Mouse (Mus musculus): Measurements from ENCODE around the gene C1qc. TPM values are rescaled to one million over a fixed set of nuclear protein-coding genes. Genes with fewer than 3 reads are reported as not detected.

The C1qc gene
- polyA plus RNA-seq, 1 experiment from 2014 or later: 28.4 TPM

GRCm38 (mm10) chr4:136864751-136865470 is 28.0 kb downstream of the C1qc start:
- Histone ChIP-seq H3K27me3 (replicated peaks; ENCODE audit: control insufficient read depth, insufficient read depth, low read length) (no peaks in the 10 kb centered on the region), H3K9me3 (ENCODE audit: control insufficient read depth, low read length) (no peaks in the 10 kb centered on the region), H3K4me3 (ENCODE audit: low read length) (no peak overlapping the region), H3K27ac (ENCODE audit: low read length) (no peak overlapping the region), H3K4me2 (ENCODE audit: low read depth, low read length) (no peak overlapping the region), H3K9ac (ENCODE audit: low read depth, low read length) (no peak overlapping the region), H3K36me3 (ENCODE audit: control insufficient read depth, insufficient read depth, low read length) (no peaks in the 10 kb centered on the region), H3K4me1 (ENCODE audit: control insufficient read depth, insufficient read depth, low read length) (peaks cover 25% of the 10 kb centered on the region)
- WGBS: 15% methylated on average over 15 of the region's 15 CpGs
- no peak for ATAC-seq

- no peaks in the 10 kb centered on the region for H3K9me3 ChIP-seq (ENCODE audit: control insufficient read depth, low read length)
- no peaks in the 10 kb centered on the region for H3K27me3 ChIP-seq (replicated peaks; ENCODE audit: control insufficient read depth, insufficient read depth, low read length)
- ATAC-seq: no peak
- H3K4me2 ChIP-seq (ENCODE audit: low read depth, low read length): no peak overlapping the region
- H3K27ac ChIP-seq (ENCODE audit: low read length): no peak overlapping the region
- no peak overlapping the region for H3K4me3 ChIP-seq (ENCODE audit: low read length)
- H3K9ac ChIP-seq (ENCODE audit: low read depth, low read length): no peak overlapping the region
- peaks cover 25% of the 10 kb centered on the region for H3K4me1 ChIP-seq (ENCODE audit: control insufficient read depth, insufficient read depth, low read length)
- WGBS: 47% methylated on average over 9 of the region's 9 CpGs
- H3K36me3 ChIP-seq (ENCODE audit: control insufficient read depth, insufficient read depth, low read length): no peaks in the 10 kb centered on the region
These were observed 29.3 kb downstream of the C1qc start for GRCm38 (mm10) chr4:136863517-136863916.

GRCm38 (mm10) chr4:136862411-136862810 is 30.5 kb downstream of the C1qc start:
- 74% methylated on average over 2 of the region's 2 CpGs for WGBS
- no peak overlapping the region for H3K4me3 ChIP-seq (ENCODE audit: low read length)
- H3K9me3 ChIP-seq (ENCODE audit: control insufficient read depth, low read length): no peaks in the 10 kb centered on the region
- H3K4me1 ChIP-seq (ENCODE audit: control insufficient read depth, insufficient read depth, low read length): peaks cover 18% of the 10 kb centered on the region
- H3K36me3 ChIP-seq (ENCODE audit: control insufficient read depth, insufficient read depth, low read length): no peaks in the 10 kb centered on the region
- no peak for ATAC-seq
- no peak overlapping the region for H3K4me2 ChIP-seq (ENCODE audit: low read depth, low read length)
- no peak overlapping the region for H3K9ac ChIP-seq (ENCODE audit: low read depth, low read length)
- H3K27me3 ChIP-seq (replicated peaks; ENCODE audit: control insufficient read depth, insufficient read depth, low read length): no peaks in the 10 kb centered on the region
- no peak overlapping the region for H3K27ac ChIP-seq (ENCODE audit: low read length)

GRCm38 (mm10) chr4:136861806-136862205 is 31.1 kb downstream of the C1qc start:
- 0 out of 2 replicates have a peak overlapping the region, but pooled peaks have one; percentile 3 for H3K4me2 ChIP-seq (ENCODE audit: low read depth, low read length)
- no peaks in the 10 kb centered on the region for H3K27me3 ChIP-seq (replicated peaks; ENCODE audit: control insufficient read depth, insufficient read depth, low read length)
- H3K9ac ChIP-seq (ENCODE audit: low read depth, low read length): peak overlapping the region; percentile 56
- H3K36me3 ChIP-seq (ENCODE audit: control insufficient read depth, insufficient read depth, low read length): no peaks in the 10 kb centered on the region
- peak; percentile 32 for ATAC-seq
- no peak overlapping the region for H3K4me3 ChIP-seq (ENCODE audit: low read length)
- peaks cover 15% of the 10 kb centered on the region for H3K4me1 ChIP-seq (ENCODE audit: control insufficient read depth, insufficient read depth, low read length)
- 13% methylated on average over 17 of the region's 17 CpGs for WGBS
- H3K27ac ChIP-seq (ENCODE audit: low read length): no peak overlapping the region; the same call in 1 of the 2 replicates
- no peaks in the 10 kb centered on the region for H3K9me3 ChIP-seq (ENCODE audit: control insufficient read depth, low read length)

GRCm38 (mm10) chr4:136860022-136860421 is 32.8 kb downstream of the C1qc start:
- Histone ChIP-seq H3K4me2 (ENCODE audit: low read depth, low read length) (no peak overlapping the region), H3K4me3 (ENCODE audit: low read length) (no peak overlapping the region), H3K4me1 (ENCODE audit: control insufficient read depth, insufficient read depth, low read length) (peaks cover 15% of the 10 kb centered on the region), H3K27ac (ENCODE audit: low read length) (no peak overlapping the region), H3K9ac (ENCODE audit: low read depth, low read length) (no peak overlapping the region), H3K27me3 (replicated peaks; ENCODE audit: control insufficient read depth, insufficient read depth, low read length) (no peaks in the 10 kb centered on the region), H3K9me3 (ENCODE audit: control insufficient read depth, low read length) (no peaks in the 10 kb centered on the region), H3K36me3 (ENCODE audit: control insufficient read depth, insufficient read depth, low read length) (no peaks in the 10 kb centered on the region)
- no peak for ATAC-seq
- WGBS: 85% methylated on average over 7 of the region's 7 CpGs

- H3K36me3 ChIP-seq (ENCODE audit: control insufficient read depth, insufficient read depth, low read length): no peaks in the 10 kb centered on the region
- no peaks in the 10 kb centered on the region for H3K27me3 ChIP-seq (replicated peaks; ENCODE audit: control insufficient read depth, insufficient read depth, low read length)
- H3K4me2 ChIP-seq (ENCODE audit: low read depth, low read length): no peak overlapping the region
- no peak overlapping the region for H3K4me3 ChIP-seq (ENCODE audit: low read length)
- 37% methylated on average over 6 of the region's 6 CpGs for WGBS
- H3K4me1 ChIP-seq (ENCODE audit: control insufficient read depth, insufficient read depth, low read length): peaks cover 3% of the 10 kb centered on the region; the same call in 1 of the 2 replicates
- no peak for ATAC-seq
- no peaks in the 10 kb centered on the region for H3K9me3 ChIP-seq (ENCODE audit: control insufficient read depth, low read length)
- no peak overlapping the region for H3K9ac ChIP-seq (ENCODE audit: low read depth, low read length)
- H3K27ac ChIP-seq (ENCODE audit: low read length): no peak overlapping the region
These were observed 37.8 kb downstream of the C1qc start for GRCm38 (mm10) chr4:136855081-136855480.

GRCm38 (mm10) chr4:136852989-136853388 is 39.9 kb downstream of the C1qc start:
- Histone ChIP-seq H3K4me3 (ENCODE audit: low read length) (peak overlapping the region; percentile 22), H3K27ac (ENCODE audit: low read length) (peak overlapping the region; percentile 97), H3K4me1 (ENCODE audit: control insufficient read depth, insufficient read depth, low read length) (peaks cover 3% of the 10 kb centered on the region; the same call in 1 of the 2 replicates), H3K9me3 (ENCODE audit: control insufficient read depth, low read length) (no peaks in the 10 kb centered on the region), H3K9ac (ENCODE audit: low read depth, low read length) (peak overlapping the region; percentile 64), H3K36me3 (ENCODE audit: control insufficient read depth, insufficient read depth, low read length) (no peaks in the 10 kb centered on the region), H3K4me2 (ENCODE audit: low read depth, low read length) (peak overlapping the region; percentile 48), H3K27me3 (replicated peaks; ENCODE audit: control insufficient read depth, insufficient read depth, low read length) (no peaks in the 10 kb centered on the region)
- ATAC-seq: peak; percentile 84
- 52% methylated on average over 12 of the region's 12 CpGs for WGBS

GRCm38 (mm10) chr4:136852119-136852518 is 40.7 kb downstream of the C1qc start:
- peak; percentile 89 for ATAC-seq

GRCm38 (mm10) chr4:136848565-136848964 is 44.3 kb downstream of the C1qc start:
- peaks cover 3% of the 10 kb centered on the region; the same call in 1 of the 2 replicates for H3K4me1 ChIP-seq (ENCODE audit: control insufficient read depth, insufficient read depth, low read length)
- H3K27me3 ChIP-seq (replicated peaks; ENCODE audit: control insufficient read depth, insufficient read depth, low read length): no peaks in the 10 kb centered on the region
- 68% methylated on average over 4 of the region's 4 CpGs for WGBS
- H3K4me2 ChIP-seq (ENCODE audit: low read depth, low read length): no peak overlapping the region
- H3K4me3 ChIP-seq (ENCODE audit: low read length): no peak overlapping the region
- no peaks in the 10 kb centered on the region for H3K9me3 ChIP-seq (ENCODE audit: control insufficient read depth, low read length)
- no peak overlapping the region for H3K27ac ChIP-seq (ENCODE audit: low read length)
- H3K9ac ChIP-seq (ENCODE audit: low read depth, low read length): no peak overlapping the region
- no peak for ATAC-seq
- H3K36me3 ChIP-seq (ENCODE audit: control insufficient read depth, insufficient read depth, low read length): no peaks in the 10 kb centered on the region

More at GRCm38 (mm10) chr4:136852119-136852518, 40.7 kb downstream of the C1qc start:
- peak overlapping the region; percentile 64; the same call in 1 of the 2 replicates for H3K9ac ChIP-seq (ENCODE audit: low read depth, low read length)
- 35% methylated on average over 5 of the region's 5 CpGs for WGBS
- peak overlapping the region; percentile 97 for H3K27ac ChIP-seq (ENCODE audit: low read length)
- peaks cover 3% of the 10 kb centered on the region; the same call in 1 of the 2 replicates for H3K4me1 ChIP-seq (ENCODE audit: control insufficient read depth, insufficient read depth, low read length)
- peak overlapping the region; percentile 48 for H3K4me2 ChIP-seq (ENCODE audit: low read depth, low read length)
- 0 out of 2 replicates have a peak overlapping the region, but pooled peaks have one; percentile 22 for H3K4me3 ChIP-seq (ENCODE audit: low read length)
- H3K9me3 ChIP-seq (ENCODE audit: control insufficient read depth, low read length): no peaks in the 10 kb centered on the region
- no peaks in the 10 kb centered on the region for H3K27me3 ChIP-seq (replicated peaks; ENCODE audit: control insufficient read depth, insufficient read depth, low read length)
- no peaks in the 10 kb centered on the region for H3K36me3 ChIP-seq (ENCODE audit: control insufficient read depth, insufficient read depth, low read length)

Measured in intestine, embryonic 16.5 days (tissue).